Mouse (Mus musculus): ENCODE data around the gene Sobp.

Sobp gene

DNA sequence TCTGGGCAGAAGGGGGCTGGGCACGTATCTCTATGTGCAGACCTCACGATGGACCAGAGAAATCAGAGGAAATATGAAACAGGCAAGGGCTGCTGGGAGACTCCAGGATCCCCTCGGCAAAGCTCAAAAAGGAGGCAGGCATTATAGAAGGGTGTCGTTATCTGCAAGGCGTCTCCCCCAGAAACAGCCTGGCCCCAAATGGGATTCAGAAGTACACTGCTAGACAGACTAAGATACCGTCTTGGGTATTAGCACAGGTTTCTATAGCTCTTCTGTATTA is 90.3 kb downstream of the Sobp start:
- DNase-seq, result no peak

GRCm38 (mm10) chr10:43083288-43084086 is 90.8 kb downstream of the Sobp start:
- DNase-seq, result no peak

DNA sequence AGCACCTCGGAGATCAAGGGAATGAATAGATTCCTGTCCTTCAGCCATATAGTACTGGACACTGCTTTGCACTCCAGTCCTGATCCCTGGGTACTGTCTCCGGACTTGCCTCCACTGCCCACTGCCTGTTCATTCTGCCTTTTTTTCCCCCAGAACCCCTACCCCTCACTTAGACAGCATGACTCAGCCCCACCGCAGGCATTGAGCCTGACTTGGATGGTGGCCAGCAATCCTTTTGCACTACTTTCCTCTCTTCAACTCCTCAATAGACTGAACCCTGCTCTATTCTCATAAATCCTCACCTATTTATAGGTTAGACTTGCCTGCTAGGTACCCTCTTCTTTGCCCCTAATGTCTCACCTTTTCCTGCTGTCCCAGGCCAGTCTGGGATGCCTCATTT is 93.0 kb downstream of the Sobp start:
- no peak for DNase-seq

GRCm38 (mm10) chr10:43075535-43076152 is 98.7 kb downstream of the Sobp start:
- DNase-seq, result no peak

GRCm38 (mm10) chr10:43073281-43073680 is 101.0 kb downstream of the Sobp start:
- no peak for DNase-seq

- DNase-seq, result no peak
Measured at GRCm38 (mm10) chr10:43070893-43071292, 103.4 kb downstream of the Sobp start.

- DNase-seq, result no peak
Measured at GRCm38 (mm10) chr10:43065331-43065730, 109.0 kb downstream of the Sobp start.

- DNase-seq, result no peak
Measured at GRCm38 (mm10) chr10:43061519-43062105, 112.7 kb downstream of the Sobp start.

DNA sequence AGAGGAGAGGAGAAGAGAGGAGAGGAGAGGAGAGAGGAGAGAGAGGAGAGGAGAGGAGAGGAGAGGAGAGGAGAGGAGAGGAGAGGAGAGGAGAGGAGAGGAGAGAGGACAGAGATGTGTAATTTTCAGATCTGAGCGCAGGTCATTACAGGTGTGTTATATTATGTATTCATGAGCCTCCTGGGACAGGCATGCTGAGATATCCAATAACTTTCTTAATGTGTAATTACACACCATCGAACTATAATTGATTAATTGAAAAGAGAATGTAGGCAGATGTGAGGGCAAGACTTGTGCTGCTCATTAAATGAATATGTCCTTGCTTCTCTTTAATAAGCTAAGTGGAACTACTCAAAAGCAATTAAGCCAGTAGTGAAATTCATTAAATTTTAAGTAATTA is 118.9 kb downstream of the Sobp start:
- no peak for DNase-seq

DNA sequence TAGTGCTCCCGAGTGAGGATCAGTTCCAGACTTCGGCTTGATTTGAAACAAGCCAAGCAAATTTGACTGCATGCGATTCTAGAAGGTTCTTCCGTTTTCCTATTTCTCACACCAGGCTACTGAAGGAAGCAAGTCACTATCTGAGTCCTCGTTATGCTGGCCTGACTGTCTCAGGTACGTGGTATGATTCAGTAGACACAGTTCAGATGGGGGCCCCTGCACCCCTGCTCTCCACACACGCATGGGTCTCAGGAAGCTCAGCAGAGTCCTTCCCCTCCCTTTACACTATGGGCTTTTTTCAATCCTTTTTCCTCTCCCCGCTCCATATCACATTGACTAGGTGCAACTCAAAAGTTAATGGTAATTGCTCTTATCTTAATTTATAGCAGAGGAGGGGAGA is 119.6 kb downstream of the Sobp start:
- DNase-seq, result no peak

- DNase-seq, result no peak
Measured at GRCm38 (mm10) chr10:43053861-43054560, 120.3 kb downstream of the Sobp start.

DNA sequence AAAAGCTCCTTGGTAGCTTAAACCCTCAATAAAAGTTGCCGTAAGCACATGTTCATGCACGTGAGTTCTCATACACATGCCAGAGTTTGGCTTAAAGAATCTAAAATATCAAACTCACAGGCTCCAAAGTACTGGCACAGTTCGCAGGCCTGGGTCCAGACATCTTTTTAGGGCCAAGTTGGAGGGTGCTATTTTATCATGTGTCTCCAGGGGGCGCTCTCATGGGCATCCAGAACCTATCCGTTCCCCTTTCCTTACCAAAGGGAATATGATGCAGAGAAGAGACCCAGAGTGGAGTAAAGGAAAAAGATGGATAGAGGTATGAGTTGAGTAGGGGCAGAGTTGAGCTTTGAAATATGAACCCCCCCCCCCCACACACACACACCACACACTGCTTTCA is 121.9 kb downstream of the Sobp start:
- no peak for DNase-seq

GRCm38 (mm10) chr10:43047804-43048348 is 126.5 kb downstream of the Sobp start:
- no peak for DNase-seq

GRCm38 (mm10) chr10:43043351-43044209 is 130.8 kb downstream of the Sobp start:
- DNase-seq, result no peak

GRCm38 (mm10) chr10:43042591-43043327 is 131.6 kb downstream of the Sobp start:
- no peak for DNase-seq

- no peak for DNase-seq
Measured at GRCm38 (mm10) chr10:43041794-43042193, 132.5 kb downstream of the Sobp start.

DNA sequence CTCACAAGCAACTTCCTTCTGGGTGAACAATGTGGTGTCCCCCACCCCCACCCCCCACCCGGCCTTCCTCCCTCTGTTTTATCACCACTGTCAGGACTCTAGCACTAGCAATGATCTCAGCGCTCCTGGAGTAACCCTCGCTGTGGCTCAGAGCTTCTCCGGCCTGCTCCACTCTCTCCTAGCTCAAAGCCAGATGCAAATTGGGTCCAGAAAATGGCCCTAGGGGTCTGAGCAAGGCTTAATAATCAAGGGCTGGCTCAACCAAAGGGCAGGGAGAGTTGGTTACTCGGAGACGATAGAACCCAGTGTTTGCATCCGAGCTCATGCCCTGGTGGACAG is 136.9 kb downstream of the Sobp start:
- DNase-seq, result no peak

GRCm38 (mm10) chr10:43036646-43037454 is 137.5 kb downstream of the Sobp start:
- no peak for DNase-seq

DNA sequence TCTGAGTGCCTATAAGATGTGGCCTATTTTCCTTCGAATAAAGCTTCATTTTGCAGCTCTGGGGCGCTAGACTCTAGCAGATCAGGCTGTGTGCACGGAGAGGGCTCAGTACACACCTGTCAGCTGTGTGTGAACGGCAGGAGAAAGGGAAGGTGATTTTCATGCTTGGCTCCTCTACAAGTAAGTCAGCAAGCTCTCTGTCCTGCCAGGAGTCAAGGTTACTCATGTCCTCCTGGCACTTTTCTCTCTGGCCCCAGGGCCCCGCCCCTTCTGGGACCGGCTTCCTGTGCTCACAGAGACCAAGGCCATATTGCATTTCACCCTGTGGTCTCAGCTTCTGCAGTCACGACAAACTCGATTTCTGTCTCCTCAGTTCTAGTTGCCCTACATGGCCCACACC is 138.8 kb downstream of the Sobp start:
- no peak for DNase-seq

DNA sequence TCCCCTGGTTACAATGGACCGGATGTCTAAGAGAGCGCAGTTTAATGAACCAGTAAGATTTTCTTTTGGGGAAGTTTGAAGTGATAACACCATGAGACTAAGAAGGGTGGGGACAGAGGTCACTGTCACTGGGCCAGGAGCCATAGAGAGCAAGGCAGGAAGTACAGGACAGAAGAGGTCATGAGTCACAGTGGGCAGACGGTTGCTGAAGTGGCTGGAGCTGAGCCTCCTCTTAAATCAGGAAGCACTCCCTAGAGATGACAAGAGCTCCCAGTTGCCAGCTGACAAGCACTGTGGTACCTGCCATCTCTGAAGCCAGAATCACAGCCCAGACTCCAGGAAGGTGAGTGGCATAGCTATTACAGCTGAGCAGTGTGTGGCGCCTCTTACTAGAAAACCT is 139.5 kb downstream of the Sobp start:
- no peak for DNase-seq

Measured in thymus, adult 18-20 months (tissue).